Mouse (Mus musculus): ENCODE data around the gene Scrt2.

Gene Scrt2

GRCm38 (mm10) chr2:152142571-152142970, 61.2 kb downstream of the Scrt2 start:
- no peak for DNase-seq (ENCODE audit: low read depth, low spot score)

- DNase-seq (ENCODE audit: low read depth, low spot score), result no peak
These were observed 62.2 kb downstream of the Scrt2 start, which contains the start of gene Tcf15 for GRCm38 (mm10) chr2:152143279-152144157. TSS of gene Tcf15 (plus strand) at chr2:152143561.

- DNase-seq (ENCODE audit: low read depth, low spot score), result no peak
These were observed 62.8 kb downstream of the Scrt2 start for GRCm38 (mm10) chr2:152144158-152144450.

- no peak for DNase-seq (ENCODE audit: low read depth, low spot score)
These were observed 63.2 kb downstream of the Scrt2 start for GRCm38 (mm10) chr2:152144501-152144900.
